Mouse (Mus musculus): ENCODE measurements at regions not wholly inside any gene's neighbourhood (a gene's known extent, or its start where the extent isn't known, plus 50 kb on each side); places are given as distances from the start of the nearest gene placed in this dataset.

DNA sequence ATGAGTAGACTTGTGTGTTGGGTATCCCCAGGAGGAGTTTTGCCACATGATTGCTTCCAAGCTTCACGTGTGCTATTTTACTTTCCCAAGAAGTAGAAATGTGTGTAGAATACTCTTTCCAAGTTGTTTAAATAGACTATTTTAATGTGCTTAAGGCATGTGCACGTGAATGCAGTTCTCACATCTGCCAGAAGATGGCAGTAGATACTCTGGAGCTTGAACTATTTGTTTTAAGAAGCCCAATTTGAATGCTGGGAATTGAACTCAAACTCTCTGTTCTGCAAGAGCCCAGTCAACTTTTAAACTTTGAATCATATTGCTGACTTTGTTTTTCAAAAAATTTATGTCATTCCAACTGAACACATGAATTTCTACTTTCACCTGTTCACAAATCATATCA lies 431.3 kb upstream of the Reg3g start:
- peak; percentile 9 to 28 for DNase-seq (ENCODE audit: low spot score in 2 of 2)
- intact Hi-C loops (cut with DNase I): no loop called here

DNA sequence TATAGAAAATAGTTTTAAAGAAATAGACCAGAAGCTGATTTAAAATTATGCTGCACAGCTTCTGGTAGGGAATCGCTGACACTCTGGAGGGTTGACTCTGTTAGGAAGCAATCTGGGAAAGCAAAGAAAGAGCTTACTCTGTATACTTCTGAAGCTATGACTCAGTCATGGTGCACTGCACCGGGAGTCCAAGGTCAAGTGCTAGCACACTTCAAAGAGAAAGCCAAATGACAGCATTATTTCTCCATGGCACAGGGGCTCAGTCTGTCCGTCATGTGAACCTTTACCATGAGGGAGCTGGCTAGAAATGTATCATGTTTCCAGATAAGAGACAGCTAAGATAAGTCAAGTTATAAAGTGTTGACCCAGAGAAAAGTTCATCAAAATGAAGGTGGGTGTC lies 424.1 kb upstream of the Reg3g start:
- intact Hi-C loops (cut with DNase I): no loop called here
- no peak for DNase-seq (ENCODE audit: low spot score in 2 of 2)

DNA sequence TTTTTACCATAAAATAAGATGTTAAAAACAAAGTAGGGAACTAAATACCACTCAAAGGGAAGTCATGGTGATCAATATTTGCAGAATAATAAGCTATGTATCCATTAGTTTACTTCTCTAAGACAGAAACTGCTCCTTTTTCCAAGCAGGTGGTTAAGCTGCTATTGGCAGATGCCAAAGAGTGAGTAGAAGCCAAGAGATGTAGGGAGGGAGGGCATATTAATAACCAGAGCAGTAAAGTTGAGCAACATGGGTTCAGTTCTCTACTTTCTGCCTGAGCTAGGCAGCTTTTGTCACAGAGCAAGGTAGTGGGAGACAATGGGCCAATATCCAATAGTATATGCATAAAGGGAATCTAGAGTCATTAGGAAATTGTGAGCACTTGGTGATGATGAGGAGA lies 394.4 kb upstream of the Reg3g start:
- intact Hi-C loops (cut with DNase I): no loop called here
- no peak for DNase-seq (ENCODE audit: low spot score in 2 of 2)

DNA sequence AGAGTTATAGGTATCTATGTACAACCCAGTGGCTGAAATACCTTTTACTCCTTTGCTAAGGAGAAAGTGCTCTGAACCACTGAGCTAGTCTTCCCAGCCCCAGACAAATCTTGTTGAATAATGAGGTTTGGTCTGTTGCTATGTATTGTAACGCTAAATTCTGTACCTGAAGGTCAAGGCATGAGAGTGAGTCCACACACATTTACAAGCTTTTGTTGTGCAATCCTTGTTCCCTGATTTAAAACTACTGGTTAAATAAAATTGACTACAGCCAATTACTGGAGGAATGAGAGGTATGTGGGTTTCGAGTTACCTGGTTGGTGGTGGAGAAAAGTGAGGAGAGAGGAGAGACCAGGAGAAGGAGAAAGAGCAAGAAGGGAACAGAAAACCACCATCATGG lies 372.6 kb upstream of the Reg3g start:
- intact Hi-C loops (cut with DNase I): no loop called here
- DNase-seq (ENCODE audit: low spot score in 2 of 2): no peak

DNA sequence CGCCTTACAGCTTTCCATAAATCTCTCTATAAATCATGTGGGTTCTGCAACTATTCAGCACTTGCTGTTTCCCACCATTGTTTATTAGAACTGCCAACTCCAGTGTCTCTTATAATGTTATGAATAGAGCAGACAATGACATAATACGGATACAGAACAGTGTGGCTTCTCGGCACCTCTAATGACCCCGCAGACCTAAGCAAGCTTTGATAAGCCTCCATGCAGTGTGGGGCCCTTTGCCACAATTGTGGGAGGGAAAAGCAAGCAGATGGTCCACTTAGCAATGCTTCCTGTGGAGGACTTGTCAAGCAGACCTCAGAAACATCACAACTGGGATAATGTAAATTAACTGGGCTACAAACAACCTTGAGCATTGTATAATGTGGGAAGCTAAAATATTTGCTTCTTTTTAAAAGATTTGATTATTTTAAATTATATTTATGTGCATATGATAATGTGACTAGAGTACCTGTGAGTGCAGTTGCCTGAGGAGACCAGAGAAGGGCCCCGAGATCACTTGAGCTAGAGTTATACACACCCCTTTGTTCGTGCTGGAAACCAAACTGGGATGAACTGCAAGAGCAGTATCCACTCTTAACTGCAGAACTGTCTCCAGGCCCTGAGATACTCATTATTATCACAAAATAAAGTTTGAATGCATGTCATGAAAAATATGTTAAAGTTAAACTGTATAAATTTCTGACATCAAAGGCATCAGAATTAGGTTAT lies 357.4 kb upstream of the Reg3g start:
- intact Hi-C loops (cut with DNase I): no loop called here
- DNase-seq (ENCODE audit: low spot score in 2 of 2): no peak

DNA sequence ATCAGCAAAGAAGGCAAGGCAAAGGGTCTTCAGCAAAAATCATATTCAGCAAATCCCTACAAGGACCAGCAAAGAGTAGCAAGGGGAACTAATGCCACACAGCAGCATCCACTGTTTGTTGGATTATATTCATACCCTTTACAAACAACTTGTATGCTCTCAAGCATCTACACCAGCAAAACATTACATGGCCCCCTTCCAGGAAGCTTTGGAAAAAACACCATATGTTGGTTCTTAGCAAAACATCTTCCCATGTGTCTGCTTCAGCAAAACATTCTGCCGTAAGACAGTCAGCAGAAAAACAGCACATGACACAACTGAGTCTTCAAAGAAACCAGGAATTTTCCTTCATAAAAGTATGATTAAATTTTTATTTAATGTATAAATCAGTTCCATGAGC lies 352.6 kb upstream of the Reg3g start:
- intact Hi-C loops (cut with DNase I): no loop called here
- no peak for DNase-seq (ENCODE audit: low spot score in 2 of 2)

DNA sequence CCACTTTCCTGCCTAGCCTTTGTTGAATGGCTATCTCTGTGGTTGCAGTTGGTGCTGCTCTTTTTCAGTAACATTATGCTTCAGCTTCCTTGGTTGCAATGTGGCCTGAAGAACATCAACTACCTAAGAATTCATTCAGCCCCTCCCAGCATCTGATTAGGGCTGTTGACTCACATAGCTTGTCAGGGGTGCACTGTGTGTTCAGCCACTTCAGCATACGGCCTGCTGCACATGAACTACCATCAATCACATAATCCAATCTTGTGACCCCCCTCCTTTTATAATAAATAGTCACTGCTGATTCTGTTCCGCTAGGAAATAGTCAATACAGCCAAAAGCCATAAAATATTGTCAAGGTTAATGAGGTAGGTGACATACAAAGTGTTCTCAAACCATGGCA lies 328.3 kb upstream of the Reg3g start:
- no peak for DNase-seq (ENCODE audit: low spot score in 2 of 2)
- intact Hi-C loops (cut with DNase I): no loop called here

DNA sequence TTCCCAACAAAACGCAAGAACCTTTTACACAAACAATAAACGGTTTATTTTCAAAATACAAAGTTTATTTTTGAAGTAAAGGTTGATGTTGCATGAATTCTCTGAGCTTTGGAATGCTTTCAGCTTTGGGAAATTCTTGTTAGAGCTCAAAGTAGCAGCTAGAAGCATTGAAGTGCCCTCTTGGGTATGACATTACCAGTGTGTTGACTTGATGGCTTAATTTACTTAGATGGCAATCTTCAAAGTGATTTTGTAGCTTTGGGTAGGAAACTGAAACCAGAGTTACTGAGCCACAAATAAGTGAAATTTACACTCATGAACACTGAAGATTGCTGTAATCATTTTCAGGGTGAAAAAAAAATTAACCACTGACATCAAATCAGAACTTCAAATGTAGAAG lies 320.3 kb upstream of the Reg3g start:
- intact Hi-C loops (cut with DNase I): no loop called here
- DNase-seq (ENCODE audit: low spot score in 2 of 2): no peak

DNA sequence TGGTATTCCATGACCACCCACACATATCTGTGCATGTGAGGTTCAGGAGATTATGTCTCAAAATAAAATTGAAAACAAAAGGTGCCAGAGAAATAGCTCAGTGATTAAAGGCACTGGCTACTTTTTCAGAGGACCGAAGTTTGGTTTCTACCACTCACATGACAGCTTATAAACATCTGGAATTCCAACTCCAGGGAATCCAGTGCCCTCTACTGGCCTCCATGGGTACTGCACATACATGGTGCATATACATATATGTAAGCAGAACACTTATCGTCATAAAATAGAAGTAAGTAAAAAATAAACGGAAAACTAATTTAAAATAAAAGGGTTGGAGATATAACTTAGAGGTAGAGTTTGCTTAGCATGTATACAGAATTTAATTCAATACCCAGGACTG lies 288.9 kb upstream of the Reg3g start:
- intact Hi-C loops (cut with DNase I): no loop called here
- DNase-seq (ENCODE audit: low spot score in 2 of 2): no peak
